Mouse (Mus musculus) liver, embryonic 14.5 days (tissue): ENCODE data around the gene Plcd3. TPM values are rescaled to one million over a fixed set of nuclear protein-coding genes. Genes with fewer than 3 reads are reported as not detected.

Source experiments
- ATAC-seq: fragments of 200-750 bp; cut with Nextera tagmentation; 2 replicates; pipeline ENCODE4 v1.8.0; 2017; ENCODE audit warnings: moderate number of reproducible peaks, mild to moderate bottlenecking, moderate library complexity; ENCODE audit not compliant: insufficient read depth
- DNase-seq, 3 experiments: peaks; one replicate each; pipeline ENCODE4 v3.0.0-alpha.2; 2012 to 2013; ENCODE audit warnings: low read depth in 3 of 3, low spot score in 3 of 3
- H3K27ac ChIP-seq: fragments of 300-500 bp; sonication (generic); 2 replicates; pipeline ENCODE4 v1.5.1; 2014; ENCODE audit warnings: moderate library complexity, mild to moderate bottlenecking, control low read depth, inconsistent platforms
- H3K27me3 ChIP-seq: fragments of 300-500 bp; sonication (generic); 2 replicates; pipeline ENCODE4 v1.6.1; 2014; ENCODE audit warnings: mild to moderate bottlenecking, low read length, moderate library complexity; ENCODE audit not compliant: control insufficient read depth, insufficient read depth
- H3K36me3 ChIP-seq: fragments of 300-500 bp; sonication (generic); replicated peaks from 2 replicates; pipeline ENCODE4 v1.6.1; 2014; ENCODE audit warnings: low read depth; ENCODE audit not compliant: control insufficient read depth, insufficient read depth
- H3K4me1 ChIP-seq, 2 experiments: fragments of 200-500 bp in 1 of 2; fragments of 300-500 bp in 1 of 2; sonication (generic) in 1 of 2; replicated peaks; 2 replicates each; pipeline ENCODE4 v1.6.1; 2012 to 2014; ENCODE audit warnings: antibody characterized with exemption in 1 of 2, inconsistent platforms in 1 of 2, low read length in 1 of 2; ENCODE audit not compliant: control insufficient read depth in 2 of 2, insufficient read depth in 2 of 2
- H3K4me2 ChIP-seq: fragments of 300-500 bp; sonication (generic); 2 replicates; pipeline ENCODE4 v1.6.1; 2014; ENCODE audit warnings: low read depth, mild to moderate bottlenecking, control low read depth, moderate library complexity
- H3K4me3 ChIP-seq, 2 experiments: fragments of 200-500 bp in 1 of 2; fragments of 300-500 bp in 1 of 2; sonication (generic) in 1 of 2; 2 replicates each; pipeline ENCODE4 v1.5.1; 2012 to 2014; ENCODE audit warnings: low read depth in 2 of 2, low read length in 2 of 2, mild to moderate bottlenecking in 2 of 2, control low read depth in 1 of 2, inconsistent platforms in 1 of 2, moderate library complexity in 1 of 2; ENCODE audit not compliant: insufficient read depth in 1 of 2
- H3K9ac ChIP-seq: fragments of 300-500 bp; sonication (generic); replicated peaks from 2 replicates; pipeline ENCODE4 v1.6.1; 2014; ENCODE audit warnings: mild to moderate bottlenecking, control low read depth, moderate library complexity
- H3K9me3 ChIP-seq: fragments of 300-500 bp; sonication (generic); 2 replicates; pipeline ENCODE4 v1.6.1; 2016; ENCODE audit warnings: low read length, mixed read lengths; ENCODE audit not compliant: control insufficient read depth
- CTCF ChIP-seq: IDR thresholded peaks from 2 replicates; pipeline ENCODE4 v1.5.1; 2016; ENCODE audit warnings: antibody characterized with exemption, low read depth, control low read depth
- EP300 ChIP-seq: IDR thresholded peaks from 2 replicates; pipeline ENCODE4 v1.6.1; 2016; ENCODE audit warnings: antibody characterized with exemption, low read depth
- WGBS: fragments of 180-500 bp; shearing (Covaris S2); extraction: QIAGEN DNeasy Blood & Tissue Kit; methylation state at CpG from one replicate; pipeline ENCODE4 v1.1.7; 2014; ENCODE audit not compliant: insufficient replicate concordance; 5-methylcytosine and 5-hydroxymethylcytosine counted together
- polyA plus RNA-seq, 2 experiments: library from polyadenylated mRNA; depleted of rRNA in 1 of 2; stranded (reverse) in 1 of 2; unstranded in 1 of 2; fragments of >200 nt; fragmentation: Nextera tagmentation in 1 of 2; extraction: Ambion mirVana in 1 of 2; gene quantifications; 2 replicates each; pipeline versions ENCODE4 v1.2.1 to v1.2.3; 2012 to 2014

Plcd3 gene
- polyA plus RNA-seq, 2 experiments: 0.29 to 0.31 TPM

- no peak overlapping the region for H3K4me2 ChIP-seq
- H3K9me3 ChIP-seq: no peaks in the 10 kb centered on the region
- H3K4me3 ChIP-seq: no peak overlapping the region
- ATAC-seq (no peak), DNase-seq (no peak)
- no peak overlapping the region for H3K9ac ChIP-seq
- TF ChIP-seq CTCF (peak; percentile 11; the same call in 1 of the 2 replicates), EP300 (no peak)
- H3K27ac ChIP-seq: no peak overlapping the region
- 82% methylated on average over 3 of the region's 3 CpGs for WGBS
- peaks cover 10 to 11% of the 10 kb centered on the region in 2 experiments for H3K4me1 ChIP-seq
- peaks cover 8% of the 10 kb centered on the region for H3K36me3 ChIP-seq
- H3K27me3 ChIP-seq: no peaks in the 10 kb centered on the region
Observed at GRCm38 (mm10) chr11:103023974-103024373, 77.5 kb downstream of the Plcd3 start.

GRCm38 (mm10) chr11:103020713-103021335, 80.6 kb downstream of the Plcd3 start:
- Histone ChIP-seq H3K27me3 (no peaks in the 10 kb centered on the region), H3K36me3 (peaks cover 8% of the 10 kb centered on the region), H3K4me3 (no peak overlapping the region), H3K9me3 (no peaks in the 10 kb centered on the region), H3K4me1 (peaks cover 2 to 7% of the 10 kb centered on the region in 2 experiments; a peak in 3 of 4 replicates), H3K27ac (no peak overlapping the region), H3K4me2 (no peak overlapping the region), H3K9ac (no peak overlapping the region)
- ATAC-seq (no peak), DNase-seq (no peak)
- TF ChIP-seq CTCF: peak; percentile 12; the same call in 1 of the 2 replicates
- no peak for TF ChIP-seq EP300
- WGBS: 69% methylated on average over 3 of the region's 3 CpGs

Other genes with a start within 250 kb of the Plcd3 start
- gene Eftud2, start 220.7 kb downstream of the Plcd3 start, polyA plus RNA-seq (2012; rRNA removed): 51.1 and 51.8 TPM in 2 replicates
- 88.8 and 116 TPM in 2 replicates for gene Eftud2, start 220.7 kb downstream of the Plcd3 start, polyA plus RNA-seq (2014; fragmentation: Nextera tagmentation; extraction: Ambion mirVana)
- 0.29 and 0.59 TPM in 2 replicates for gene Ccdc103, start 220.5 kb downstream of the Plcd3 start, polyA plus RNA-seq (2012; rRNA removed)
- gene Ccdc103, start 220.5 kb downstream of the Plcd3 start, polyA plus RNA-seq (2014; fragmentation: Nextera tagmentation; extraction: Ambion mirVana): 0.75 and 1.1 TPM in 2 replicates
- gene Fam187a, start 216.5 kb downstream of the Plcd3 start, polyA plus RNA-seq (2012; rRNA removed): not detected in 2 replicates
- gene Fam187a, start 216.5 kb downstream of the Plcd3 start, polyA plus RNA-seq (2014; fragmentation: Nextera tagmentation; extraction: Ambion mirVana): 0.06 TPM in 1 of 2 replicates, not detected in the other
- 8.2 and 12.6 TPM in 2 replicates for gene Gfap, start 200.7 kb downstream of the Plcd3 start, polyA plus RNA-seq (2012; rRNA removed)
- gene Gfap, start 200.7 kb downstream of the Plcd3 start, polyA plus RNA-seq (2014; fragmentation: Nextera tagmentation; extraction: Ambion mirVana): 9.3 and 10.2 TPM in 2 replicates
- 19.7 and 21.9 TPM in 2 replicates for gene Kif18b, start 176.5 kb downstream of the Plcd3 start, polyA plus RNA-seq (2012; rRNA removed)
- gene Kif18b, start 176.5 kb downstream of the Plcd3 start, polyA plus RNA-seq (2014; fragmentation: Nextera tagmentation; extraction: Ambion mirVana): 6.3 TPM in 2 replicates
- gene C1ql1, start 155.0 kb downstream of the Plcd3 start, polyA plus RNA-seq (2012; rRNA removed): 0.17 and 0.21 TPM in 2 replicates
- gene C1ql1, start 155.0 kb downstream of the Plcd3 start, polyA plus RNA-seq (2014; fragmentation: Nextera tagmentation; extraction: Ambion mirVana): 0.15 TPM in 1 of 2 replicates, not detected in the other
- gene Nmt1, start 73.5 kb downstream of the Plcd3 start, polyA plus RNA-seq (2012; rRNA removed): 18.4 and 22.3 TPM in 2 replicates
- gene Nmt1, start 73.5 kb downstream of the Plcd3 start, polyA plus RNA-seq (2014; fragmentation: Nextera tagmentation; extraction: Ambion mirVana): 44.3 and 51.2 TPM in 2 replicates
- gene Dcakd, start 73.3 kb downstream of the Plcd3 start, polyA plus RNA-seq (2012; rRNA removed): 25.1 and 27.8 TPM in 2 replicates
- gene Dcakd, start 73.3 kb downstream of the Plcd3 start, polyA plus RNA-seq (2014; fragmentation: Nextera tagmentation; extraction: Ambion mirVana): 25.7 and 30.6 TPM in 2 replicates
- gene Acbd4, start within 50 bp of the Plcd3 start, polyA plus RNA-seq (2012; rRNA removed): 22.2 and 27.3 TPM in 2 replicates
- 49.7 and 63.2 TPM in 2 replicates for gene Acbd4, start within 50 bp of the Plcd3 start, polyA plus RNA-seq (2014; fragmentation: Nextera tagmentation; extraction: Ambion mirVana)
- 8.4 and 11.4 TPM in 2 replicates for gene Hexim1, start 14.6 kb upstream of the Plcd3 start, polyA plus RNA-seq (2012; rRNA removed)
- gene Hexim1, start 14.6 kb upstream of the Plcd3 start, polyA plus RNA-seq (2014; fragmentation: Nextera tagmentation; extraction: Ambion mirVana): 2.4 and 2.6 TPM in 2 replicates
- 2.2 and 3.5 TPM in 2 replicates for gene Hexim2, start 30.8 kb upstream of the Plcd3 start, polyA plus RNA-seq (2012; rRNA removed)
- 3.4 and 4.4 TPM in 2 replicates for gene Hexim2, start 30.8 kb upstream of the Plcd3 start, polyA plus RNA-seq (2014; fragmentation: Nextera tagmentation; extraction: Ambion mirVana)
- 2.3 and 3.5 TPM in 2 replicates for gene Fmnl1, start 69.4 kb upstream of the Plcd3 start, polyA plus RNA-seq (2012; rRNA removed)
- 2.3 and 3.5 TPM in 2 replicates for gene Fmnl1, start 69.4 kb upstream of the Plcd3 start, polyA plus RNA-seq (2014; fragmentation: Nextera tagmentation; extraction: Ambion mirVana)
- not detected in 2 replicates for gene 1700023F06Rik, start 106.9 kb upstream of the Plcd3 start, polyA plus RNA-seq (2012; rRNA removed)
- not detected in 2 replicates for gene 1700023F06Rik, start 106.9 kb upstream of the Plcd3 start, polyA plus RNA-seq (2014; fragmentation: Nextera tagmentation; extraction: Ambion mirVana)
- not detected in 2 replicates for gene Spata32, start 116.8 kb upstream of the Plcd3 start, polyA plus RNA-seq (2012; rRNA removed)
- 0.13 TPM in 1 of 2 replicates, not detected in the other for gene Spata32, start 116.8 kb upstream of the Plcd3 start, polyA plus RNA-seq (2014; fragmentation: Nextera tagmentation; extraction: Ambion mirVana)
- 0.47 and 0.54 TPM in 2 replicates for gene Map3k14, start 165.8 kb upstream of the Plcd3 start, polyA plus RNA-seq (2012; rRNA removed)
- 0.14 and 0.18 TPM in 2 replicates for gene Map3k14, start 165.8 kb upstream of the Plcd3 start, polyA plus RNA-seq (2014; fragmentation: Nextera tagmentation; extraction: Ambion mirVana)